Mouse (Mus musculus) Patski (cell line): ENCODE results near the gene Fam19a5. TPM values are rescaled to one million over a fixed set of nuclear protein-coding genes. Genes with fewer than 3 reads are reported as not detected.

Source experiments
- ATAC-seq: fragments of 100-300 bp; one replicate; pipeline ENCODE4 v1.8.0; 2021
- CTCF ChIA-PET: fragments of 350-600 bp; sonication (Branson Sonifier 250); formaldehyde crosslinking; loops from one replicate; lab custom pipeline; 2022; ENCODE audit warnings: inconsistent platforms; lab: Charles Lee
- POLR2A ChIA-PET: fragments of 350-600 bp; sonication (Branson Sonifier 250); formaldehyde crosslinking; loops from one replicate; lab custom pipeline; 2022; ENCODE audit warnings: antibody characterized with exemption, inconsistent platforms; lab: Charles Lee
- DNase-seq: peaks from one replicate; pipeline ENCODE4 v3.0.0-alpha.2; 2011; ENCODE audit warnings: low read depth, low spot score
- H3K27me3 ChIP-seq: fragments of 371-371 bp; one replicate; pipeline ENCODE4 v1.5.1; 2021
- CTCF ChIP-seq: fragments of 100-300 bp; IDR thresholded peaks from one replicate; pipeline ENCODE4 v1.5.1; 2021
- in situ Hi-C: fragments of 300-500 bp; cut with MboI; formaldehyde crosslinking; loops from 3 replicates; pipeline ENCODE4 v1.11.1; 2018; ENCODE audit warnings: low pct_unique_long_range_greater_than_20kb, mixed read lengths
- polyA plus RNA-seq: library from polyadenylated mRNA; unstranded; gene quantifications from one replicate; pipeline ENCODE4 v1.2.3, GENCODE M21; 2021

Gene Fam19a5
- 42.3 TPM for polyA plus RNA-seq

- ATAC-seq = peak; percentile 63
- in situ Hi-C loops = loop anchor here (5.0 to 10.0 kb wide), 2 partner anchors 176 to 701 kb away; no protein-coding TSS in a partner anchor
Observed at GRCm38 (mm10) chr15:87543599-87544338, at the start of gene Fam19a5. Gene Fam19a5 (plus strand): TSS chr15:87544299.

GRCm38 (mm10) chr15:87501737-87502136, 42.4 kb upstream of the Fam19a5 start:
- no peak for TF ChIP-seq CTCF
- in situ Hi-C loops = no loop called here
- ChIA-PET CTCF (no interaction called here), POLR2A (no interaction called here)
- peak; percentile 24 for DNase-seq
- peak; percentile 90 for ATAC-seq
- no peaks in the 10 kb centered on the region for H3K27me3 ChIP-seq

More at GRCm38 (mm10) chr15:87543599-87544338, at the start of gene Fam19a5:
- peaks cover 3% of the 10 kb centered on the region for H3K27me3 ChIP-seq
- CTCF ChIA-PET = no interaction called here
- DNase-seq = no peak
- POLR2A ChIA-PET = interaction anchor here (0.6 kb wide), 1 partner anchor 404 kb away, joined by 4 read pairs; no protein-coding TSS in a partner anchor
- peak; percentile 86 for TF ChIP-seq CTCF

GRCm38 (mm10) chr15:87507349-87507748, 36.8 kb upstream of the Fam19a5 start:
- POLR2A ChIA-PET = no interaction called here
- in situ Hi-C loops = no loop called here
- DNase-seq = no peak

GRCm38 (mm10) chr15:87510886-87511285, 33.2 kb upstream of the Fam19a5 start:
- no peak for ATAC-seq
- ChIA-PET CTCF (no interaction called here), POLR2A (no interaction called here)
- in situ Hi-C loops = no loop called here
- no peaks in the 10 kb centered on the region for H3K27me3 ChIP-seq
- no peak for TF ChIP-seq CTCF
- no peak for DNase-seq

More at GRCm38 (mm10) chr15:87507349-87507748, 36.8 kb upstream of the Fam19a5 start:
- H3K27me3 ChIP-seq = no peaks in the 10 kb centered on the region
- TF ChIP-seq CTCF = no peak
- peak; percentile 69 for ATAC-seq
- CTCF ChIA-PET = no interaction called here

GRCm38 (mm10) chr15:87518161-87518560, 25.9 kb upstream of the Fam19a5 start:
- ATAC-seq = no peak
- CTCF ChIA-PET = no interaction called here
- DNase-seq = no peak
- POLR2A ChIA-PET = no interaction called here
- H3K27me3 ChIP-seq = peaks cover 11% of the 10 kb centered on the region
- no peak for TF ChIP-seq CTCF
- in situ Hi-C loops = no loop called here

GRCm38 (mm10) chr15:87529271-87529670, 14.8 kb upstream of the Fam19a5 start:
- ChIA-PET CTCF (no interaction called here), POLR2A (no interaction called here)
- H3K27me3 ChIP-seq = peaks cover 12% of the 10 kb centered on the region
- no peak for TF ChIP-seq CTCF
- no peak for ATAC-seq
- no peak for DNase-seq
- in situ Hi-C loops = no loop called here

- ChIA-PET CTCF (interaction anchor here (1.1 kb wide), 1 partner anchor 178 kb away, joined by 3 read pairs; no protein-coding TSS in a partner anchor), POLR2A (no interaction called here)
- ATAC-seq = peak; percentile 24
- no peak for DNase-seq
- peak; percentile 72 for TF ChIP-seq CTCF
- in situ Hi-C loops = loop anchor here (5.0 to 10.0 kb wide), 2 partner anchors 174 to 703 kb away; no protein-coding TSS in a partner anchor
- peaks cover 3% of the 10 kb centered on the region for H3K27me3 ChIP-seq
Observed at GRCm38 (mm10) chr15:87541656-87542055, 2.4 kb upstream of the Fam19a5 start.

GRCm38 (mm10) chr15:87544401-87545129, 466 bp downstream of the Fam19a5 start:
- ATAC-seq (peak; percentile 65), DNase-seq (no peak)
- peak; percentile 28 for TF ChIP-seq CTCF
- H3K27me3 ChIP-seq = peaks cover 5% of the 10 kb centered on the region
- in situ Hi-C loops = loop anchor here (5.0 to 10.0 kb wide), 2 partner anchors 177 to 700 kb away; no protein-coding TSS in a partner anchor
- ChIA-PET POLR2A (interaction anchor here (1.3 kb wide), 1 partner anchor 74 kb away, joined by 3 read pairs; no protein-coding TSS in a partner anchor), CTCF (no interaction called here)

- ATAC-seq (no peak), DNase-seq (no peak)
- in situ Hi-C loops = loop anchor here (10.0 kb wide), 1 partner anchor 700 kb away; no protein-coding TSS in a partner anchor
- TF ChIP-seq CTCF = no peak
- CTCF ChIA-PET = no interaction called here
- peaks cover 7% of the 10 kb centered on the region for H3K27me3 ChIP-seq
- POLR2A ChIA-PET = interaction anchor here (1.3 kb wide), 1 partner anchor 73 kb away, joined by 3 read pairs; no protein-coding TSS in a partner anchor
Observed at GRCm38 (mm10) chr15:87545130-87545642, 1.1 kb downstream of the Fam19a5 start.

GRCm38 (mm10) chr15:87545731-87546360, 1.7 kb downstream of the Fam19a5 start:
- ATAC-seq = no peak
- no peak for TF ChIP-seq CTCF
- in situ Hi-C loops = loop anchor here (10.0 kb wide), 1 partner anchor 699 kb away; no protein-coding TSS in a partner anchor
- peaks cover 7% of the 10 kb centered on the region for H3K27me3 ChIP-seq
- no peak for DNase-seq
- ChIA-PET POLR2A (interaction anchor here (1.1 to 1.3 kb wide), 3 partner anchors 13 to 78 kb away, joined by 3 to 4 read pairs (median 3); no protein-coding TSS in a partner anchor), CTCF (interaction anchor here (1.2 kb wide), 1 partner anchor 176 kb away, joined by 3 read pairs; no protein-coding TSS in a partner anchor)
